Mouse (Mus musculus) neural tube, embryonic 13.5 days (tissue): ENCODE measurements at regions not wholly inside any gene's neighbourhood (a gene's known extent, or its start where the extent isn't known, plus 50 kb on each side); places are given as distances from the start of the nearest gene placed in this dataset.

ENCODE experiments used
- ATAC-seq: fragments of 200-750 bp; cut with Nextera tagmentation; 2 replicates; pipeline ENCODE4 v1.8.0; 2017; ENCODE audit warnings: low read depth, mild to moderate bottlenecking, moderate TSS enrichment, moderate library complexity
- H3K27ac ChIP-seq: fragments of 300-500 bp; sonication (generic); replicated peaks from 2 replicates; pipeline ENCODE4 v1.5.1; 2015; ENCODE audit warnings: moderate library complexity, mild to moderate bottlenecking, inconsistent platforms
- H3K27me3 ChIP-seq: fragments of 300-500 bp; sonication (generic); 2 replicates; pipeline ENCODE4 v1.6.1; 2015; ENCODE audit warnings: mild to moderate bottlenecking, inconsistent platforms
- H3K36me3 ChIP-seq: fragments of 300-500 bp; sonication (generic); 2 replicates; pipeline ENCODE4 v1.6.1; 2015; ENCODE audit warnings: mild to moderate bottlenecking, inconsistent platforms
- H3K4me1 ChIP-seq: fragments of 300-500 bp; sonication (generic); replicated peaks from 2 replicates; pipeline ENCODE4 v1.6.1; 2015; ENCODE audit warnings: inconsistent platforms
- H3K4me2 ChIP-seq: fragments of 300-500 bp; sonication (generic); 2 replicates; pipeline ENCODE4 v1.6.1; 2015; ENCODE audit warnings: inconsistent platforms, mild to moderate bottlenecking, moderate library complexity
- H3K4me3 ChIP-seq: fragments of 300-500 bp; sonication (generic); 2 replicates; pipeline ENCODE4 v1.5.1; 2015; ENCODE audit warnings: mild to moderate bottlenecking, inconsistent platforms
- H3K9ac ChIP-seq: fragments of 300-500 bp; sonication (generic); 2 replicates; pipeline ENCODE4 v1.6.1; 2015; ENCODE audit warnings: moderate library complexity, mild to moderate bottlenecking, inconsistent platforms
- H3K9me3 ChIP-seq: fragments of 300-500 bp; sonication (generic); 2 replicates; pipeline ENCODE4 v1.6.1; 2016; ENCODE audit warnings: inconsistent platforms
- WGBS: fragments of 180-500 bp; shearing (Covaris S2); methylation state at CpG from one replicate; pipeline ENCODE4 v1.1.7; 2015; 5-methylcytosine and 5-hydroxymethylcytosine counted together

DNA sequence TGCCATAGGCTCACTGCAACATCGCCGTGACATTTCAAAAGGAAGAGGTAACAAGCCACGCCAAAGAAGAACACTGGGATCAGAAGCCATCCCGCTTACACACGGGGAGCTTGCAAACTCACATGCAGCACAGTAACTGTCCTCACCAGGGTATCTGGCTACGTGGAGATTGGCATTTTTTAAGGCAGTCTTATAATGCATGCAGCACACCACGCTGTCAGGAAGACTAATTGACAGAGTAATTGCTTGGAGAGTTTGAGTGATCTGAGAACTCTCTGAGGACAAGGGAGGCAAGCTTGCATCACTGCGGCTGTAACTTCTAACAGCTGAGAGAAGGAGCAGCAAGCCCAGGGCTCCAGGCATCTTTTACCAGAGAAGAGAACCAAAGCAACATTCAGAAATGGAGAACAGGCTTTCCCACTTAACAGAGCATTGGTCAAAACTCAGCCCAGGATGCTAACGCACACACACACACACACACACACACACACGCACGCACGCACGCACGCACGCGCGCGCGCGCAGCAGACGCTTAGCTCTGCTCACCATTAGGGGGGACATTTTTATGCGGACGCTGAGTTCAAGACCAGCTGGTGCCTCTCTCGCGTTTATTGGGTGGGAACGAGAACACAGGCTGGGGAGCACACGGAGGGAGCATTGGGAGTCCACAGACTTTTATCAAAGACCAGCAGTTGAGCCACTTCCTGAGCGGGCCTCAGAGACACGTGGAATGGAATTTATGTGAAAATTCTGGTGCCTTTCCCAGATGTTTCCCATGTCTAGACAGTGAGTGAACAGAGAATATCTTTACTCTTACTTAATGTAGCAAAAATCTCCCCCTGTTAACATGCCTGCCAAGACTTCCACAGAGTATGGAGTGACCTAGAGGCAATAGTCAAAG is 66.6 kb downstream of the 1700129C05Rik start:
- 42% methylated on average over 29 of the region's 29 CpGs for WGBS
- H3K4me3 ChIP-seq, result peak overlapping the region; percentile 16; the same call in 1 of the 2 replicates
- H3K4me1 ChIP-seq, result peaks cover 12% of the 10 kb centered on the region
- no peak overlapping the region for H3K9ac ChIP-seq
- no peaks in the 10 kb centered on the region for H3K36me3 ChIP-seq
- no peak overlapping the region for H3K27ac ChIP-seq
- H3K4me2 ChIP-seq, result peak overlapping the region; percentile 41
- H3K27me3 ChIP-seq, result no peaks in the 10 kb centered on the region
- no peak for ATAC-seq
- H3K9me3 ChIP-seq, result no peaks in the 10 kb centered on the region

DNA sequence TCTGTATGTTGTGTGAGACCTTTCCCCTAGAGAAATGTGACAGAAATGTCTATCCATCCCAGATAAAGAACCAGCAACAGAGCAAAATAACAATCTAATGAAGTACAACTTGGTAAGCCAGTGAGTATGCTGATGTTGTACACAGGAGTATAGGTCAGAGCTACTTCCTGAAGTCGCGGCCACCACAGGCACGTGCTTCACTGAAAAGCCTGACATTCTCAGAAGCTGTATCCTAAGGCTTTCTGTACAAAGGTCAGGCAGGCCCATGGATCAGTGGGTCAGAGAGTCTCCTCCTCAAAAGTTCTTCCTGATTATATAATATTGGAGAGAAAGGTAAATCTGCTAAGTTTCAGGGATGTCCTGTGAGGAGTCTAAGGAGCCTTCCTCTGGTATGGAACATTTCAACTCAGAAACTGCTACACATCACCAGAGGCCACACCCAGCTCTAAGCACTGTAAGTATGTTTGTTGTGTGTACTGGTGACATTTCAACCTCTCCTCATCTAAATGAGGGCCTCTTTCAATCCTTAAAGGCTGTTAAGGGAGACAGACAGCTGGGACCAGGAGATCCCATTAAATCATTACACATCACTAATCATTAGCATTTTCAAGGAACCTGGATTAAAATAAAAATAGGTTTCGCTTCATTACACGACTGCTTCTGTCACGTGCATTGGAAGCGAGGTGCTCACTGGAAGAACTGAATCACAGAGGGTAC is 70.2 kb downstream of the 1700129C05Rik start:
- Histone ChIP-seq H3K9ac (no peak overlapping the region), H3K27ac (no peak overlapping the region), H3K4me1 (peaks cover 12% of the 10 kb centered on the region), H3K9me3 (no peaks in the 10 kb centered on the region), H3K4me2 (no peak overlapping the region), H3K36me3 (no peaks in the 10 kb centered on the region), H3K4me3 (no peak overlapping the region), H3K27me3 (no peaks in the 10 kb centered on the region)
- ATAC-seq, result no peak
- 75% methylated on average over 7 of the region's 7 CpGs for WGBS

DNA sequence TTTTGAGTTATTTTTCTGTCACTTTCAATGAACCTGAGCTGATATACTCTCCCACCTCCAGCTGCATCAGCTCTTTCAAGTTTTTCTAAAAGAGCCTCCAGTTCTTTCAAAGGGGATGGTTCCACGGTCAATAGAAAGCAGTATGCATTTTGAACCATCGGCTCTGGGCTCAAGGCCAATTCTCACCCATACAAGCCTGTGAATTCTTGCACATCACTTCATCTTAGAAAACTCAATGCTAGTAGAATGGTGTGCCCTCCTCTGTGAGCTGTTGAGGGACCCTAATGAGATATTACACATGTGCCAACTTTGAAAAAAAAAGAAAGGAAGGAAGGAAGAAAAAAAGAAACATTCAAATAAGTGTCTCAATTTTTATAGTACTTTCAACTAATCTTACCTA is 72.6 kb downstream of the 1700129C05Rik start:
- WGBS, result 79% methylated on average over 2 of the region's 2 CpGs
- ATAC-seq, result no peak

DNA sequence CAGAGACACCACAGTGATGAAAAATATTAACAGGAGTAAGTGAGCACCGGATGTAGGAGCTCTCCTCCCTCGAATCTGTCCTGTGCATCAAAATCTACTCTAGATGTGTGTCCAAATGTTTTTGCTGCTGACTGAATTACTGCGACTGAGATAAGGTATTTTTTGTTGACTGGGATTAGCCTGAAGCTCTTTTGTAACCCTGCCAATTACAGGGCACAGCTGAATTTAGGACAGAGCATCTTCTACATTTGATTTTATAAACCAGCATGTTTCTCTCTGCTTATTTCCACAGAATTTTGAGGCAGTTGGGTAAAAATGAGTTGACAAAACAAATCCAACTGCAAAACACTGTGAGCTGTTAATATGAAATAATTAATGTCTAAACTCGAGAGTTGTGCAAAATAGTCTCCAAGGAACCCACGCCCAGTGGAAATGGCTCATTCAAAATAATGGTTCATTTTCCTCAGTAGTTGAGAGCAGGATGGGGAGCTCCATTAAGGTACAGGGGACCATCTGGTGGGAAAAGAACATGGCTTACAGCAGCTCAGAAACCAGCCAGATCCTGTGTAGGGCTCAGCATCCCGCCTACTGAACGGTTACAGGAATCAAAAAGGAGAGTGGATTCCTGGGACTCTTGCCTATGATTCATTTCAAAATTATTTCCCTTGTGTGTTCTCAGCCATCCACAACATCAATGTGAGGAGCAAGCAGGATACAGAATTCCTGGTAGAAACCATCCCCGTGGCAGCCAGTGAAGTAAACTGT is 76.1 kb downstream of the 1700129C05Rik start:
- 74% methylated on average over 8 of the region's 8 CpGs for WGBS
- no peak for ATAC-seq
- Histone ChIP-seq H3K4me2 (no peak overlapping the region), H3K9ac (no peak overlapping the region), H3K9me3 (no peaks in the 10 kb centered on the region), H3K36me3 (no peaks in the 10 kb centered on the region), H3K4me3 (no peak overlapping the region), H3K27ac (no peak overlapping the region), H3K27me3 (no peaks in the 10 kb centered on the region), H3K4me1 (0 out of 2 replicates have a peak, but pooled peaks cover 6% of the 10 kb centered on the region)

More for the DNA sequence above, 72.6 kb downstream of the 1700129C05Rik start:
- no peak overlapping the region for H3K9ac ChIP-seq
- 0 out of 2 replicates have a peak, but pooled peaks cover 6% of the 10 kb centered on the region for H3K4me1 ChIP-seq
- no peaks in the 10 kb centered on the region for H3K36me3 ChIP-seq
- H3K27ac ChIP-seq, result no peak overlapping the region
- H3K4me2 ChIP-seq, result no peak overlapping the region
- H3K4me3 ChIP-seq, result no peak overlapping the region
- no peaks in the 10 kb centered on the region for H3K9me3 ChIP-seq
- no peaks in the 10 kb centered on the region for H3K27me3 ChIP-seq

DNA sequence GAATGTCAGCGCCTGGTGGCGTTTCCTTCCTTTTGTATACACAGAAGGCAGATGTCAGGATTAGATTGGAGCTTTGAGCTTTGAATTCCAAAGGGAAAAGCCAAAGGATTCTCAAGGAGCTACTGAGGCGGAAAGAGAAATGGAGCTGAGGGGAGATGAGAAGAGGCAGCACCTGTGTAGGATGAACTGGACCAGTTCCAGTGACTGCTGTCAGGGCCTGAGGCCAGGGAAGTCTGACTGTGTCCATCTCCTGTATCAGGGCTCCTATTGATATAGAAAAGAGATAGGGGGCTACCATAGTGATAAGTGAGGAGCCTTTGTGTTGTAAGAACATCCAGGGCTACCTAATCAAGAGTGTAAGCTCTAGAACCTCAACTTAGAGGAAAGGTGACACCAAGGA is 79.5 kb downstream of the 1700129C05Rik start:
- Histone ChIP-seq H3K27ac (no peak overlapping the region), H3K27me3 (no peaks in the 10 kb centered on the region), H3K4me1 (0 out of 2 replicates have a peak, but pooled peaks cover 6% of the 10 kb centered on the region), H3K4me2 (no peak overlapping the region), H3K9ac (no peak overlapping the region), H3K36me3 (no peaks in the 10 kb centered on the region), H3K4me3 (no peak overlapping the region), H3K9me3 (no peaks in the 10 kb centered on the region)
- WGBS, result 82% methylated on average over 3 of the region's 3 CpGs
- ATAC-seq, result no peak

DNA sequence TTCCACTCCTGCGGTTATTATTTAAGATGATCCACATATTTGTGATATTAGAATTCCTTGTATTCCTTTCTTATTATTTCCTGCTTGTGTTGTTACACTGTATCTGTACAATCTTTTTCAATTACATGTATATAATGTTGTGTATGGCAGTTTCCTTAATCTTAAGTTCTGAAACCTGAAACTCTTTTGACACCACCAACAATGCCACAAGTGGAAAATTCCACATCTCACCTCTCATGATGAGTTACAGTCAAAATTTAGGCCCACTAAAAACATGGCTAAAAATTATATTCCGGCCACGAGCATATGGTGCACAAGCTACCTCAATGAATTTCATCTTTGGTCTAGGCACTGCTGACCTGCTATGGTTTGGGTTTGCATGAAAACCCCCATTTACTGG is 85.9 kb downstream of the 1700129C05Rik start:
- WGBS, result 92% methylated on average over 3 of the region's 3 CpGs
- no peaks in the 10 kb centered on the region for H3K27me3 ChIP-seq
- no peak overlapping the region for H3K4me2 ChIP-seq
- H3K4me3 ChIP-seq, result no peak overlapping the region
- no peak overlapping the region for H3K9ac ChIP-seq
- H3K4me1 ChIP-seq, result no peaks in the 10 kb centered on the region
- no peak for ATAC-seq
- H3K9me3 ChIP-seq, result no peaks in the 10 kb centered on the region
- no peak overlapping the region for H3K27ac ChIP-seq
- no peaks in the 10 kb centered on the region for H3K36me3 ChIP-seq

DNA sequence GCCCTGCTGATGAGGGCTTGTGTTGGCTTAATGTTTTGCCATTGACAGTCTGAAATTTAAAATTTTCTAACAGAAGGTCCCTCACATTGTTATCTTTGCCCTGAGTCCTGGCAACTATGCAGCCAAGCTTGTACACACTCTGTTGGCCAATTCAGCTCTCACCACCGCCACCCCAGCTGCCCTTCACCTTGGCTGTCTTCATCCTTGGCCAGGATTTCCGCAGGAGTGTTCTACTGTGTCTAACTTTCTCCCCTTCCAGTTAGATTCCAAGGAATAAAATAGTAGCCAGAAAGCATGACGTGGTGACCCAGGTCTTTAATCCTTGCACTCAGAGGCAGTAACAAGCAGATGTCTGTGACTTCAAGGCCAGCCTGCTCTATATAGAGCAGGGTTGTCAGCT is 87.4 kb downstream of the 1700129C05Rik start:
- peaks cover 4% of the 10 kb centered on the region; the same call in 1 of the 2 replicates for H3K4me1 ChIP-seq
- no peak for ATAC-seq
- H3K4me3 ChIP-seq, result no peak overlapping the region
- H3K9ac ChIP-seq, result no peak overlapping the region
- no peaks in the 10 kb centered on the region for H3K9me3 ChIP-seq
- no peaks in the 10 kb centered on the region for H3K36me3 ChIP-seq
- WGBS, result 93% methylated on average over 3 of the region's 3 CpGs
- H3K27me3 ChIP-seq, result no peaks in the 10 kb centered on the region
- no peak overlapping the region for H3K27ac ChIP-seq
- no peak overlapping the region for H3K4me2 ChIP-seq

DNA sequence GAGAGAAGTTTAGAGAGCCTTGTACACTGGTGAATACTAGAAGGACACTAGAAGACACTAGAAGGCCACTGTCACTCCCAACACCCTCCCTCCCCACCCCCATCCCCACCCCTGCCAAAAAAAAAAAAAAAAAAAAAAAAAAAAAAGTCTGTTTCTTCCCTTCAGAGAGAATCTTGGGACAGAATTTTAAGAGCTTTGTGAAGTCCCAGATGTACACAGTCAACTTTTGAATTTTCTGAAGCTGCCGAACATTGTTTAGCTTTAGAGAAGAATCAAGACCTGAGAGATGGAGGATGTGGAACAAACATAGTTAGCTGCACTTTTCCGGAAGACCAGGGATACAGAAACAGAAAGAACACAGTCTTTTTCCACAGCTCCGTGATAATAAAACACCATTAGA is 90.3 kb downstream of the 1700129C05Rik start:
- Histone ChIP-seq H3K9me3 (no peaks in the 10 kb centered on the region), H3K4me1 (peaks cover 4% of the 10 kb centered on the region; the same call in 1 of the 2 replicates), H3K4me2 (no peak overlapping the region), H3K4me3 (no peak overlapping the region), H3K27me3 (no peaks in the 10 kb centered on the region), H3K9ac (no peak overlapping the region), H3K27ac (no peak overlapping the region), H3K36me3 (no peaks in the 10 kb centered on the region)
- 81% methylated on average over 3 of the region's 3 CpGs for WGBS
- ATAC-seq, result no peak

DNA sequence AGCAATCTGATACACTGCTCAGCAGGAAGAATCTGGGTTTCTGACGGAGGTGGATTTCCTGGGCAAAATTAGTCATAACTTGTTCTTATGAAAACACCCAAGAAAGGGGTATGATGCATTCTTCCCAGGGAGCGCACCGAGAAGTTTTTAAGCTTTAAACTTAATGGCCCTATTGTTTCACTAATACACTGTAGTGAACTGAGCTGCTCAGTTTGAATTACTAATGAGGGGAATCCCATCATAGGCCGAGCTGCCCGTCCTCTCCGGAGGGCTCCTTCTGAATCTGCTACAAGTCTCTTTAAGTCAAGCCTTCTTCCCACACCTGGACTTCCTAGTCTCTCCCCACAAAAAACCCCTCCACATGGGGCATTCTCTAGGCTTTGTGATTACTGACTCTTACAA is 91.2 kb downstream of the 1700129C05Rik start:
- H3K27me3 ChIP-seq, result no peaks in the 10 kb centered on the region
- no peak overlapping the region for H3K27ac ChIP-seq
- no peak overlapping the region for H3K9ac ChIP-seq
- H3K9me3 ChIP-seq, result no peaks in the 10 kb centered on the region
- no peak overlapping the region for H3K4me3 ChIP-seq
- H3K36me3 ChIP-seq, result no peaks in the 10 kb centered on the region
- H3K4me2 ChIP-seq, result no peak overlapping the region
- no peak for ATAC-seq
- 18% methylated on average over 6 of the region's 6 CpGs for WGBS
- H3K4me1 ChIP-seq, result peaks cover 4% of the 10 kb centered on the region; the same call in 1 of the 2 replicates

DNA sequence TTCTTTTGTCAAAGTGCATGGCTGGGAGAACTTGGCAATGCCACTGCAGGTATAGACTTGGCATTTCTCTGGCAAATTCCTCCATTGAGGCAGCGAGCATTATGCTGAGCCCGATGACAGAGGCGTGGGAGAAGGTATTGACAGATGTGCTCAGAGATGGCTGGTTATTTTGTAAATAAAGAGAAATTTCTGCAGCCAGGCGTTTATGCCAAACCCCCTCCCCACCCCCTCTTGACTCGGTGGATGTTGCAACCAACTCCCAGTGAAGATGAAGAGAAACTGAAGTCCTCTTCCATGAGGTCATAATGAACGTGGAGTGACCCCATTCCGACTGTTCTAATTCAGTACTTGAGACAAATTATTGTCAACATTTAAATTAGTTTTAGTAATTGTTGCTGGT is 97.0 kb downstream of the 1700129C05Rik start:
- H3K9ac ChIP-seq, result no peak overlapping the region
- H3K4me1 ChIP-seq, result no peaks in the 10 kb centered on the region
- H3K4me3 ChIP-seq, result no peak overlapping the region
- H3K36me3 ChIP-seq, result no peaks in the 10 kb centered on the region
- ATAC-seq, result no peak
- no peak overlapping the region for H3K4me2 ChIP-seq
- 85% methylated on average over 7 of the region's 7 CpGs for WGBS
- no peaks in the 10 kb centered on the region for H3K9me3 ChIP-seq
- no peak overlapping the region for H3K27ac ChIP-seq
- H3K27me3 ChIP-seq, result no peaks in the 10 kb centered on the region

DNA sequence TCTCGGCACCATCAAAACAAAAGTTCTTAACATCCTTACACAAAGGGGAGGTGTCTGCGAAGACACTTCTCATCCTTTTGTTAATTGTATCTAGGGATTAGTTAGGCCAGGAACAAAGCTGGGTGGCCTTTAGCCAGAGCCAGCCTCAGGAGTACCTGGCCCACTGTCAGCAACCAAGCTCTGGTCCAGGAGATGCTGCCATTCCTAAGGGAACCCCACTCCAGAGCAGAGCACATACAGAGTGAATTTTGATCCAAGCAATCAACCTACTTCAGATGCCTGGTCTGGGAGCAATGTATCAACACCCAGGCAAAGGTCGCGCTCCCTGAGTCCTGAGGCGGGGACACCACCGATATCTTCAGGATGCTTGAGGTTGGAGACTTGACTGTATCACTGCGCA is 97.5 kb downstream of the 1700129C05Rik start:
- Histone ChIP-seq H3K4me3 (no peak overlapping the region), H3K9ac (no peak overlapping the region), H3K4me2 (no peak overlapping the region), H3K4me1 (no peaks in the 10 kb centered on the region), H3K27ac (no peak overlapping the region), H3K9me3 (no peaks in the 10 kb centered on the region), H3K27me3 (no peaks in the 10 kb centered on the region), H3K36me3 (no peaks in the 10 kb centered on the region)
- no peak for ATAC-seq
- 74% methylated on average over 7 of the region's 7 CpGs for whole genome bisulfite sequencing

DNA sequence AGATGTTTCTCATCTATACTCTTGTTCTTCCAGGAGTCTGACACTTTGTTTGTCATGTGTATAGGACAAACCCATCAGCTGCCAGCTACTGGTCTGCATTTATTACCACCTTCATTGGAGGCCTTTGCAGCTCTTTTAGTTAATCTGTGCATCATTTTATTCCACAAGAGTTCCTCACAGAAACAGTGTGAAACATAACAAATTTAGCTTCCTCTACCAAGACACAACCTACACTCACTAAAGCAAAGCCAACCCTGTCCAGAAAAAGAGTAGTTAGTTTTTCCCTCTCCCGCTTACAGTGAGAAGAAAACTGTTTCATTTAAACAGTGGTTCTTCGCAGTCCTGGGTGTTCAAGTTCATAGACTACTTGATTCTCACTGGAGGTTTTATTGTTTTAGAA is 100.5 kb downstream of the 1700129C05Rik start:
- Histone ChIP-seq H3K27me3 (no peaks in the 10 kb centered on the region), H3K36me3 (no peaks in the 10 kb centered on the region), H3K4me2 (no peak overlapping the region), H3K27ac (no peak overlapping the region), H3K9ac (no peak overlapping the region), H3K9me3 (no peaks in the 10 kb centered on the region), H3K4me3 (no peak overlapping the region), H3K4me1 (no peaks in the 10 kb centered on the region)
- WGBS, result 92% methylated on average over 2 of the region's 2 CpGs
- no peak for ATAC-seq
